Mouse (Mus musculus) CH12.LX (cell line): Measurements from ENCODE around the gene Dpep1. TPM values are rescaled to one million over a fixed set of nuclear protein-coding genes. Genes with fewer than 3 reads are reported as not detected.
A peak's percentile ranks its signal among the peaks of the same experiment; 100 is the strongest.

Source experiments
- DNase-seq: peaks from one replicate; pipeline ENCODE4 v3.0.0-alpha.2; 2013; ENCODE audit errors: extremely low read depth
- H3K27ac ChIP-seq: 2 replicates; pipeline ENCODE4 v1.5.1; 2012; ENCODE audit warnings: low read depth, mild to moderate bottlenecking, control low read depth, moderate library complexity; ENCODE audit not compliant: insufficient read depth
- H3K27me3 ChIP-seq: replicated peaks from 2 replicates; pipeline ENCODE3; 2012; ENCODE audit warnings: inconsistent platforms
- H3K36me3 ChIP-seq, 2 experiments: replicated peaks in 1 of 2; 2 replicates each; pipeline versions ENCODE3 to v1.6.1; 2012; ENCODE audit warnings: inconsistent platforms in 1 of 2, low read length in 1 of 2, mild to moderate bottlenecking in 1 of 2, mixed read lengths in 1 of 2, moderate library complexity in 1 of 2; ENCODE audit not compliant: control insufficient read depth in 1 of 2, insufficient read depth in 1 of 2
- H3K4me1 ChIP-seq, 2 experiments: 2 replicates each; pipeline ENCODE4 v1.6.1; 2012; ENCODE audit warnings: inconsistent platforms in 1 of 2, moderate library complexity in 1 of 2; ENCODE audit not compliant: insufficient read depth in 2 of 2, control insufficient read depth in 1 of 2
- H3K4me2 ChIP-seq: 2 replicates; pipeline ENCODE4 v1.6.1; 2012; ENCODE audit warnings: low read depth, mild to moderate bottlenecking, control low read depth; ENCODE audit not compliant: poor library complexity, insufficient read depth, severe bottlenecking
- H3K4me3 ChIP-seq, 3 experiments: fragments of 150-350 bp in 1 of 3; sonication (generic) in 1 of 3; replicated peaks in 1 of 3; 2 replicates each; pipeline versions ENCODE3 to v1.5.1; 2011 to 2012; ENCODE audit warnings: low read depth in 2 of 3, low read length in 2 of 3, mild to moderate bottlenecking in 2 of 3, moderate library complexity in 2 of 3, control low read depth in 1 of 3, improper control_type of control experiment in 1 of 3, inconsistent platforms in 1 of 3, mixed read lengths in 1 of 3; ENCODE audit not compliant: poor library complexity in 1 of 3
- H3K79me2 ChIP-seq: replicated peaks from 2 replicates; pipeline ENCODE4 v1.6.1; 2012; ENCODE audit warnings: mild to moderate bottlenecking, moderate library complexity; ENCODE audit not compliant: control insufficient read depth, poor library complexity, insufficient read depth, severe bottlenecking; ENCODE audit errors: extremely low read depth
- H3K9ac ChIP-seq: 2 replicates; pipeline ENCODE4 v1.6.1; 2012; ENCODE audit warnings: low read depth, mild to moderate bottlenecking, control low read depth, moderate library complexity; ENCODE audit not compliant: insufficient read depth
- H3K9me3 ChIP-seq: replicated peaks from 2 replicates; pipeline ENCODE3; 2012; ENCODE audit warnings: low read length, inconsistent platforms, mixed read lengths
- E2F4 ChIP-seq: IDR thresholded peaks from 2 replicates; pipeline ENCODE4 v1.6.1; 2011; ENCODE audit warnings: low read depth, low read length, improper control_type of control experiment; ENCODE audit not compliant: insufficient replicate concordance
- ELF1 ChIP-seq: IDR thresholded peaks from 2 replicates; pipeline ENCODE4 v1.6.1; 2014; ENCODE audit warnings: low read depth, mild to moderate bottlenecking, inconsistent platforms, low read length, improper control_type of control experiment
- EP300 ChIP-seq: IDR thresholded peaks from 2 replicates; pipeline ENCODE4 v1.6.1; 2011; ENCODE audit warnings: low read length, improper control_type of control experiment
- ETS1 ChIP-seq: conservative IDR thresholded peaks from 2 replicates; pipeline ENCODE4 v1.6.1; 2012; ENCODE audit warnings: low read depth, mild to moderate bottlenecking, inconsistent platforms, low read length, improper control_type of control experiment, moderate library complexity
- GABPA ChIP-seq: IDR thresholded peaks from 2 replicates; pipeline ENCODE4 v1.6.1; 2012; ENCODE audit warnings: low read depth, low read length, improper control_type of control experiment, inconsistent platforms; ENCODE audit not compliant: insufficient replicate concordance
- IRF4 ChIP-seq: IDR thresholded peaks from 2 replicates; pipeline ENCODE4 v1.6.1; 2014; ENCODE audit warnings: low read depth, mild to moderate bottlenecking, inconsistent platforms, low read length, improper control_type of control experiment
- JUN ChIP-seq: IDR thresholded peaks from 2 replicates; pipeline ENCODE4 v1.6.1; 2011; ENCODE audit warnings: low read depth, mild to moderate bottlenecking, low read length, improper control_type of control experiment, moderate library complexity; ENCODE audit not compliant: insufficient read depth
- MAFK ChIP-seq: IDR thresholded peaks from 2 replicates; pipeline ENCODE4 v1.6.1; 2011; ENCODE audit warnings: low read length, improper control_type of control experiment; ENCODE audit not compliant: insufficient replicate concordance
- MAX ChIP-seq: IDR thresholded peaks from 2 replicates; pipeline ENCODE4 v1.6.1; 2011; ENCODE audit warnings: low read length, improper control_type of control experiment
- MAZ ChIP-seq: IDR thresholded peaks from 2 replicates; pipeline ENCODE4 v1.6.1; 2012; ENCODE audit warnings: low read depth, mild to moderate bottlenecking, inconsistent platforms, low read length, improper control_type of control experiment, moderate library complexity
- MEF2A ChIP-seq: IDR thresholded peaks from 2 replicates; pipeline ENCODE4 v1.6.1; 2014; ENCODE audit warnings: low read depth, mild to moderate bottlenecking, inconsistent platforms, low read length, improper control_type of control experiment, borderline replicate concordance
- MXI1 ChIP-seq: IDR thresholded peaks from 2 replicates; pipeline ENCODE4 v1.6.1; 2011; ENCODE audit warnings: mild to moderate bottlenecking, low read depth, low read length, improper control_type of control experiment
- NRF1 ChIP-seq: IDR thresholded peaks from 2 replicates; pipeline ENCODE4 v1.6.1; 2014; ENCODE audit warnings: low read depth, mild to moderate bottlenecking, inconsistent platforms, low read length, improper control_type of control experiment, moderate library complexity
- PAX5 ChIP-seq: IDR thresholded peaks from 2 replicates; pipeline ENCODE4 v1.6.1; 2012; ENCODE audit warnings: low read length, inconsistent platforms, mixed read lengths
- RAD21 ChIP-seq: IDR thresholded peaks from 2 replicates; pipeline ENCODE4 v1.6.1; 2011; ENCODE audit warnings: low read depth, mild to moderate bottlenecking, low read length, improper control_type of control experiment, moderate library complexity
- SIN3A ChIP-seq: IDR thresholded peaks from 2 replicates; pipeline ENCODE4 v1.6.1; 2012; ENCODE audit warnings: low read length, improper control_type of control experiment, inconsistent platforms
- SMC3 ChIP-seq: IDR thresholded peaks from 2 replicates; pipeline ENCODE4 v1.6.1; 2011; ENCODE audit warnings: low read depth, low read length, improper control_type of control experiment
- TCF12 ChIP-seq: IDR thresholded peaks from 2 replicates; pipeline ENCODE4 v1.6.1; 2014; ENCODE audit warnings: low read depth, mild to moderate bottlenecking, inconsistent platforms, low read length, improper control_type of control experiment
- USF1 ChIP-seq: IDR thresholded peaks from 2 replicates; pipeline ENCODE4 v1.6.1; 2014; ENCODE audit warnings: low read depth, mild to moderate bottlenecking, inconsistent platforms, low read length, improper control_type of control experiment
- USF2 ChIP-seq: conservative IDR thresholded peaks from 2 replicates; pipeline ENCODE4 v1.6.1; 2011; ENCODE audit warnings: low read depth, low read length, improper control_type of control experiment
- ZC3H11A ChIP-seq: IDR thresholded peaks from 2 replicates; pipeline ENCODE4 v1.6.1; 2012; ENCODE audit warnings: low read depth, mild to moderate bottlenecking, inconsistent platforms, low read length, improper control_type of control experiment
- ZKSCAN1 ChIP-seq: IDR thresholded peaks from 2 replicates; pipeline ENCODE4 v1.6.1; 2012; ENCODE audit warnings: low read depth, inconsistent platforms, low read length, improper control_type of control experiment, borderline replicate concordance
- ZNF384 ChIP-seq: IDR thresholded peaks from 2 replicates; pipeline ENCODE4 v1.6.1; 2012; ENCODE audit warnings: low read depth, low read length, improper control_type of control experiment, inconsistent platforms
- dilution Hi-C: fragments of 300-500 bp; cut with MboI; formaldehyde crosslinking; loops from 2 replicates; pipeline ENCODE4 v1.14.3; 2020; ENCODE audit warnings: low sequenced_read_pairs; ENCODE audit not compliant: extremely low pct_unique_long_range_greater_than_20kb, extremely low pct_ligation_motif_present
- in situ Hi-C: fragments of 300-500 bp; cut with MboI; formaldehyde crosslinking; loops from 3 replicates; pipeline ENCODE4 v1.14.3; 2019; ENCODE audit warnings: low sequenced_read_pairs, low pct_ligation_motif_present, low pct_unique_long_range_greater_than_20kb, mixed read lengths
- polyA plus RNA-seq: library from polyadenylated mRNA; unstranded; fragments of >175 nt; gene quantifications from 2 replicates; pipeline ENCODE4 v1.2.1, GENCODE M21; 2012; ENCODE audit warnings: low read depth; ENCODE audit not compliant: insufficient read length
- total RNA-seq, 2 experiments: library from RNA; depleted of rRNA; stranded (reverse); fragments of 300-350 nt in 1 of 2; fragments of >200 nt in 1 of 2; gene quantifications; 2 replicates each; pipeline ENCODE4 v1.2.3; 2012 to 2014

Dpep1 gene
- total and polyA plus RNA-seq, 3 experiments = not detected

DNA sequence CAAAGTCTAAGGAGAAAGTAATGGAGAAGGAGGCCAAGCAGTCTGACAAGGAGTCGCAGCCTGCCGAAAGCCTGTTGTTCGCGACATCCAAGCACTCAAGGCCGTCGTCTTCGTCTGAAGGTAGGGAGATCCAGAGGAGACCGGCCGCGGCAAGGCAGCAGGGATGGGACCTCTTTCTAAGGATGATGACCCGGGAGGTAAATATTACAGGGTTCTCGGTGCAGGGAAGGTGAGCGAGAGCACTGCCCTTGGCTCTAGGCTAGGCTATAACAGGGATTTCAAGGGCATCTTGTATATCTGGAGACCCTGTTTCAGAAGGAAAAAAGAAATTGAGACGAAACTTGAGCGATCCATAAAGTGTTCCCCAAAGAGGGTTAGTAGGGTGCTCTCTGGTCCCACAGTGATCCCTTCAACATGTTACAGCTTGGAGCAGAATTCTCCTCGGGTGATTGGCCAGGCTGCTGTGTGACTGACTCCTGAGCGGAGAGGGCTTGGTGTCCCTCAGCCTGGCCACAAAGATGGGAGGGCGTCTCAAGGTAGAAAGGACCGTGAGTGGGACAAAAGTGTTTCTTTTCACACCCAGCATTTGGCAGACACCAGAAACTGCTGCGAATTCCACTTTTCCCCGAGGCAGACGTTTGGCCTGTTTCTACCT, 27.2 kb downstream of the Dpep1 start:
- peak overlapping the region; percentile 35 for H3K4me2 ChIP-seq
- H3K36me3 ChIP-seq = peaks cover 23 to 28% of the 10 kb centered on the region in 2 experiments
- peak overlapping the region; percentile 73 for H3K9ac ChIP-seq
- no peak for DNase-seq
- in situ Hi-C loops = no loop called here
- peaks cover 0 to 17% of the 10 kb centered on the region in 2 experiments; a peak in 2 of 4 replicates for H3K4me1 ChIP-seq
- H3K79me2 ChIP-seq = peaks cover 16% of the 10 kb centered on the region
- no peak for TF ChIP-seq MAZ
- no peak for TF ChIP-seq ZC3H11A
- no peak for TF ChIP-seq SMC3
- TF ChIP-seq E2F4 = no peak
- TF ChIP-seq ETS1 = no peak
- TF ChIP-seq SIN3A = no peak
- no peak for TF ChIP-seq MXI1
- no peak for TF ChIP-seq IRF4
- TF ChIP-seq JUN = no peak
- no peak for TF ChIP-seq USF1
- no peak for TF ChIP-seq ELF1
- no peak for TF ChIP-seq GABPA
- no peak for TF ChIP-seq NRF1
- no peak for TF ChIP-seq RAD21
- no peak for TF ChIP-seq MAX
- TF ChIP-seq EP300 = no peak
- TF ChIP-seq ZKSCAN1 = no peak
- H3K9me3 ChIP-seq = no peaks in the 10 kb centered on the region
- peak overlapping the region; percentile 54 to 96 (median 59) for H3K4me3 ChIP-seq
- no peak overlapping the region for H3K27ac ChIP-seq
- H3K27me3 ChIP-seq = peaks cover 5% of the 10 kb centered on the region
- dilution Hi-C loops = no loop called here

DNA sequence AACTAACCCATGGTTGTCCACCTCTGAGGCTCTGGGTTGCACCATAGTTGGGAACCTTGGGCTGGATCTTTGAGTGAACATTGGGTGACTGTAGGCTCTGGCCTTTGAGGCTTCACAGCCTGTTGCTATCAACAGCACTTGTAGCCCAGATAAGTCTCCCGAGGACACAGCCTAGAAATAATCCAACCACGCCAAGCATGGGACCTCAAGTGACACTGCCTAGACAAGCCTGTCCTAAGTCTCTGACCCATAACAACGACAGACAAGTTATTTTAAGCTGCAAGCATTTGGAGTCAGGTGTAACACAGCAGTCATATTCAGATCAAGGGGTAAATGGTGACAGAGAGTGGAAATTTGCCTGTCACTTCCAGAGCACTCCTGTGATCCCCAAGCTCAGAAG, 29.4 kb downstream of the Dpep1 start:
- DNase-seq = no peak
- H3K9me3 ChIP-seq = no peaks in the 10 kb centered on the region
- H3K4me2 ChIP-seq = no peak overlapping the region
- in situ Hi-C loops = no loop called here
- no peak overlapping the region for H3K4me3 ChIP-seq
- H3K27me3 ChIP-seq = peaks cover 5% of the 10 kb centered on the region
- H3K4me1 ChIP-seq = peaks cover 0 to 17% of the 10 kb centered on the region in 2 experiments; a peak in 2 of 4 replicates
- TF ChIP-seq MEF2A (no peak), ELF1 (no peak), USF2 (no peak), MAFK (no peak), TCF12 (no peak), RAD21 (no peak), PAX5 (no peak), ZNF384 (no peak), MXI1 (no peak), E2F4 (no peak), USF1 (no peak)
- dilution Hi-C loops = no loop called here
- H3K79me2 ChIP-seq = peaks cover 16% of the 10 kb centered on the region
- H3K27ac ChIP-seq = no peak overlapping the region
- no peak overlapping the region for H3K9ac ChIP-seq
- H3K36me3 ChIP-seq = peaks cover 2 to 6% of the 10 kb centered on the region in 2 experiments
